Mouse (Mus musculus): Measurements from ENCODE around the gene Noa1.

Noa1 gene

DNA sequence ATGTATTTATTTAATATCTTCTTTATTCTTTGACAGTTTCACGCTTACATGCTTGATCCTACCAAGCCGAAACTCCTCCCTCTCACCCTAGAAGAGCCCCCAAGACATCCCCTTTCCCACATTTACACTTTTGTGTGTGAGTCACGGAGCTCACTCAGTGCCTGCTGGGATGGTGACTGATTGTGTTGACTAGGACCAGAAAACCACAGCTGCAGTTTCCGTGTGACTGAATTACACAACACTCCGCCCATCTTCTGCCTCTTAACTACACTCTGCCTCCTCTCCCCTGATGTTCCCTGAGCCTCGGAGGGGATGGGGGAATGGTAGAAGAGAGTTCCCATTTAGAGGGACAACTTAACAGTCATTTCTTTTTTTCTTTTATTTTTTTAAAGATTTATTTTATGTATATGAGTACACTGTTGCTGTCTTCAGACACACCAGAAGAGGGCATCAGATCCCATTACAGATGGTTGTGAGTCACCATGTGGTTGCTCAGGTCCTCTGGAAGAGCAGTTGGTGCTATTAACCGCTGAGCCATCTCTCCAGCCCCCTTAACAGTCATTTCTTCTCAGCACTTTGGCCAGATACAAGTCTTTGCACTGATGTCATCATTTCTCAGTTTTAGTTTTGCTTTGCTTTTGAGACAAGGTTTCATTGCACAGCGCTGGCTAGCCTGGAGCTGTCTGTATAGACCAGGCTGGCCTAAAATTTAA is 57.6 kb downstream of the Noa1 start:
- no peak for DNase-seq

DNA sequence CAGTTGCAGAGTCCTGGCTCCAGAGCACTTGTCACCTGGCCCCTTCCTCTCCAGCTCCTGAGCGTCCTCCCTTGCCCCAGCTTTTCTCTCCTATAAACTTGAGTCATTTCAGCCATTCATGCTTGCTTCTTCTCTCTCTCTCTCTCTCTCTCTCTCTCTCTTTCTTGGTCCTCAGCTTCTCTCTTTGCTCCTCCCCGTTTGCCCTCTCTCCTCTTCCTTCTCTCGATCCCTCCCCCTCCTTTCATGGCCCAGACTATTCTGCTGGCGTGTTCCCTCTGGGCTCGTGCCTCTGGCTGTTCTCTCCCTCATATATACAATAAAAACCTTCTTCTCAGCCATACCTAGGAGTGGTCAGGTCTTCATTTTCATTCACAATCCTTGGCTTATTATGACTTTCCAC is 58.2 kb downstream of the Noa1 start:
- no peak for DNase-seq

- no peak for DNase-seq
Observed at GRCm38 (mm10) chr5:77250083-77250482, 59.8 kb downstream of the Noa1 start.

- DNase-seq: peak; percentile 19 to 30
Observed at GRCm38 (mm10) chr5:77245787-77246671, 63.9 kb downstream of the Noa1 start.

GRCm38 (mm10) chr5:77245463-77245786 is 64.5 kb downstream of the Noa1 start:
- DNase-seq: no peak

DNA sequence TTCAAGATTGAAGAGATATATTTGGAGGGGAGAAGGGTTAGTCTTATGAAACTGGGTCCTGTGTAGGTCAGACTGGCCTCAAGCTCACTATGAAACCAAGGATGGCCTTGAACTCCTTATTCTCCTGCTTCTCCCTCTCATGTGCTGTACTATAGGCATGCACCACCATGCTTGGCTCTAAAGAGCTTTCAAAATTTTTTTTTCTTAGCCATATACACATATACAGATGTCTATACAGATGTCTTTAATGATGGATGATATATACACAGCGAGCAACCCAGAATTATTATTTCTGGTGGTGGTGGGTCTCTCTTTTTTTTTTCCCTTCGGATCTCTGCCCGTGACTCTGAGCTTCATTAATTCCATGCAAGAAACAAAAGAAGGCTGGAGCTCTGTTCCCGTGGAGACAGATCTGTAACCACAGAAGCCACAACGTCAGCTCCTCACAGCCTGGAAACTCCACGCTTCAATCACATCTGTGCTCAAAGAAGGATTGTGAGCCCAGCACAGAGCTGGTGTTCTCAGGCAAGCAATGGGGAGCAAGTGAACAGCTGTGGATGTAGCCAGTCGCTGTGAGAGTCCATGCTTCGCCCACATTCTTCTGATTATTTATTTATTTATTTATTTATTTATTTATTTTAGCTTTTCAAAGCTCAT is 65.4 kb downstream of the Noa1 start:
- DNase-seq: no peak

Data from kidney, adult 8-10 months (tissue).